Mouse (Mus musculus) kidney, adult 2 months (tissue): Measurements from ENCODE around the gene Csf2rb. TPM values are rescaled to one million over a fixed set of nuclear protein-coding genes. Genes with fewer than 3 reads are reported as not detected.
"Not testable (repeated sequence)": the region's sequence is repeated elsewhere in the genome, so short reads cannot be mapped to it uniquely, and the experiment has no call there.

Experiments
- DNase-seq: peaks from one replicate; pipeline ENCODE4 v3.0.0; 2021
- H3K27ac ChIP-seq: fragments of 200-500 bp; 2 replicates; pipeline ENCODE4 v1.5.1; 2012; ENCODE audit warnings: low read depth, low read length, control low read depth, inconsistent platforms; ENCODE audit not compliant: insufficient read depth
- H3K27me3 ChIP-seq: fragments of 200-500 bp; replicated peaks from 2 replicates; pipeline ENCODE4 v1.6.1; 2012; ENCODE audit warnings: mild to moderate bottlenecking, moderate library complexity, low read length, inconsistent platforms; ENCODE audit not compliant: control insufficient read depth, insufficient read depth
- H3K36me3 ChIP-seq: fragments of 200-500 bp; 2 replicates; pipeline ENCODE4 v1.6.1; 2012; ENCODE audit warnings: mild to moderate bottlenecking, moderate library complexity, low read length, inconsistent platforms; ENCODE audit not compliant: control insufficient read depth, insufficient read depth
- H3K4me1 ChIP-seq: fragments of 200-500 bp; 2 replicates; pipeline ENCODE4 v1.6.1; 2011; ENCODE audit warnings: low read length; ENCODE audit not compliant: control insufficient read depth, insufficient read depth
- H3K4me3 ChIP-seq: fragments of 200-500 bp; 2 replicates; pipeline ENCODE4 v1.5.1; 2011; ENCODE audit warnings: mild to moderate bottlenecking, low read depth, low read length, control low read depth; ENCODE audit not compliant: insufficient read depth
- CTCF ChIP-seq: fragments of 200-500 bp; conservative IDR thresholded peaks from 2 replicates; pipeline ENCODE4 v1.5.1; 2011; ENCODE audit warnings: low read depth, mild to moderate bottlenecking, control low read depth, low read length, moderate library complexity, mixed read lengths; ENCODE audit not compliant: insufficient read depth, insufficient read length
- POLR2A ChIP-seq: fragments of 200-500 bp; IDR thresholded peaks from one replicate; pipeline ENCODE4 v1.6.1; 2011; ENCODE audit warnings: low read depth, low read length, control low read depth
- WGBS: fragments of 180-500 bp; shearing (Covaris S2); methylation state at CpG from one replicate; pipeline ENCODE4 v1.1.7; 2018; 5-methylcytosine and 5-hydroxymethylcytosine counted together
- polyA plus RNA-seq: library from polyadenylated mRNA; depleted of rRNA; stranded (reverse); fragments of >200 nt; gene quantifications from 2 replicates; pipeline ENCODE4 v1.2.3, GENCODE M21; 2012

The Csf2rb gene
- polyA plus RNA-seq, 1 experiment = 7.3 TPM

- H3K27me3 ChIP-seq = no peaks in the 10 kb centered on the region
- DNase-seq = no peak
- no peak for TF ChIP-seq CTCF
- no peak for TF ChIP-seq POLR2A
Observed at GRCm38 (mm10) chr15:78300773-78301172, 24.8 kb upstream of the Csf2rb start.

GRCm38 (mm10) chr15:78302718-78303117 is 22.8 kb upstream of the Csf2rb start:
- Histone ChIP-seq H3K4me3 (no peak overlapping the region), H3K4me1 (no peaks in the 10 kb centered on the region), H3K27ac (no peak overlapping the region), H3K27me3 (no peaks in the 10 kb centered on the region), H3K36me3 (no peaks in the 10 kb centered on the region)
- DNase-seq = no peak
- WGBS = 97% methylated on average over 4 of the region's 4 CpGs
- TF ChIP-seq CTCF = no peak
- TF ChIP-seq POLR2A = no peak

More at GRCm38 (mm10) chr15:78300773-78301172, 24.8 kb upstream of the Csf2rb start:
- Histone ChIP-seq H3K4me1 (no peaks in the 10 kb centered on the region), H3K4me3 (no peak overlapping the region), H3K36me3 (no peaks in the 10 kb centered on the region), H3K27ac (no peak overlapping the region)

- no peak for DNase-seq
- Histone ChIP-seq H3K4me1 (no peaks in the 10 kb centered on the region), H3K27ac (no peak overlapping the region), H3K36me3 (no peaks in the 10 kb centered on the region), H3K27me3 (no peaks in the 10 kb centered on the region), H3K4me3 (no peak overlapping the region)
- TF ChIP-seq POLR2A (no peak), CTCF (no peak)
- 89% methylated on average over 6 of the region's 6 CpGs for WGBS
Observed at GRCm38 (mm10) chr15:78303665-78304233, 21.8 kb upstream of the Csf2rb start.

- H3K36me3 ChIP-seq = no peaks in the 10 kb centered on the region
- DNase-seq = no peak
- TF ChIP-seq POLR2A = no peak
- TF ChIP-seq CTCF = no peak
- H3K4me1 ChIP-seq = no peaks in the 10 kb centered on the region
- no peaks in the 10 kb centered on the region for H3K27me3 ChIP-seq
- H3K4me3 ChIP-seq = no peak within 1 kb of the TSS
- no peak within 1 kb of the TSS for H3K27ac ChIP-seq
- WGBS = 66% methylated on average over 10 of the region's 10 CpGs
Observed at GRCm38 (mm10) chr15:78305341-78305933, 20.1 kb upstream of the Csf2rb start, which contains the start of gene Csf2rb2. Gene Csf2rb2, minus strand, starts transcription at chr15:78305721.

GRCm38 (mm10) chr15:78309865-78310264 is 15.7 kb upstream of the Csf2rb start:
- DNase-seq = no peak
- WGBS = 12% methylated on average over 5 of the region's 5 CpGs
- no peak overlapping the region for H3K4me3 ChIP-seq
- no peaks in the 10 kb centered on the region for H3K27me3 ChIP-seq
- no peaks in the 10 kb centered on the region for H3K36me3 ChIP-seq
- H3K27ac ChIP-seq = no peak overlapping the region
- no peak for TF ChIP-seq POLR2A
- TF ChIP-seq CTCF = no peak
- H3K4me1 ChIP-seq = no peaks in the 10 kb centered on the region

- no peak for TF ChIP-seq POLR2A
- no peak for TF ChIP-seq CTCF
- Histone ChIP-seq H3K4me1 (no peaks in the 10 kb centered on the region), H3K36me3 (no peaks in the 10 kb centered on the region), H3K4me3 (no peak overlapping the region), H3K27ac (no peak overlapping the region), H3K27me3 (no peaks in the 10 kb centered on the region)
- 63% methylated on average over 4 of the region's 4 CpGs for WGBS
- DNase-seq = no peak
Observed at GRCm38 (mm10) chr15:78310971-78311370, 14.6 kb upstream of the Csf2rb start.

- 42% methylated on average over 4 of the region's 4 CpGs for WGBS
- H3K4me1 ChIP-seq, DNase-seq, H3K36me3 ChIP-seq, H3K27ac ChIP-seq, H3K27me3 ChIP-seq, H3K4me3 ChIP-seq: not testable (repeated sequence)
Observed at GRCm38 (mm10) chr15:78312421-78313233, 12.9 kb upstream of the Csf2rb start.

- H3K4me1 ChIP-seq, DNase-seq, H3K27me3 ChIP-seq, H3K4me3 ChIP-seq, H3K36me3 ChIP-seq, H3K27ac ChIP-seq: not testable (repeated sequence)
- 78% methylated on average over 5 of the region's 5 CpGs for WGBS
Observed at GRCm38 (mm10) chr15:78313659-78314058, 11.9 kb upstream of the Csf2rb start.

- H3K4me3 ChIP-seq, H3K27me3 ChIP-seq, H3K27ac ChIP-seq, H3K4me1 ChIP-seq, H3K36me3 ChIP-seq, DNase-seq: not testable (repeated sequence)
- 74% methylated on average over 2 of the region's 2 CpGs for WGBS
Observed at GRCm38 (mm10) chr15:78318338-78319171, 7.0 kb upstream of the Csf2rb start.
